32 mouse cellular contexts compared by ENCODE assay signal in the genomic region with DNA sequence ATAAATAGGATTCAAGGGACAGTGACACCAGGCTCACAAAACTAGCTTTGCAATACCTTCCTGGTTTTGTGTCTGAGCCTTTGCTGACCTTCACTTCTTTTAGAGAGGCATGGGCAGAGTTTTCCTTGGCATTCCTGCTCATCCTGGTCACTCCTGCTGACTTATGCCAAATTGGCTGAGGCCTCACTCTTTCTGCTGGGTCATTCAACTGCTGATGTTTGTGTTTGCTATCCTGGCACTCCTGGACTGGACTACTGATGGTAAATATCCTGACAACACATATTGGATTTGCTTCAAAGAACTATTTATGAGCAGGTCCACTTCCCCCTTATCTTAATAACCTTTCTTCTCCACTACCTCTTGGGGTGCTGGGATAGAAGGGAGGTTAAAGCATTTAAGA.
"Had no signal": no experiment of that assay in that cellular context is flagged by ENCODE, and none has a peak within 500 bp of the region (broad histone marks: within the 10 kb centered on the region; RNA-seq: fewer than 3 reads in every experiment).

No protein-coding gene starts in this region.

- H3K9me3 ChIP-seq: limb, embryonic 10.5 days; limb, embryonic 12.5 days; limb, embryonic 13.5 days; limb, embryonic 15.5 days; liver, embryonic 12.5 days; liver, embryonic 13.5 days; liver, embryonic 15.5 days; lung, embryonic 15.5 days; megakaryocyte, embryonic 14.5 days; midbrain, embryonic 10.5 days; midbrain, embryonic 12.5 days; midbrain, embryonic 13.5 days; midbrain, embryonic 15.5 days; neural tube, embryonic 12.5 days had no signal

- H3K27ac ChIP-seq: left cerebral cortex, adult 2 months; limb, embryonic 10.5 days; limb, embryonic 12.5 days; limb, embryonic 13.5 days; limb, embryonic 15.5 days; liver, embryonic 12.5 days; liver, embryonic 13.5 days; liver, embryonic 14.5 days; liver, embryonic 15.5 days; lung, embryonic 15.5 days; macrophage; midbrain, embryonic 10.5 days; midbrain, embryonic 12.5 days; midbrain, embryonic 13.5 days; midbrain, embryonic 15.5 days; neural tube, embryonic 12.5 days had no signal

- H3K27me3 ChIP-seq: limb, embryonic 12.5 days; limb, embryonic 13.5 days; limb, embryonic 15.5 days; liver, embryonic 12.5 days; liver, embryonic 13.5 days; liver, embryonic 15.5 days; lung, embryonic 15.5 days; megakaryocyte, embryonic 14.5 days; midbrain, embryonic 12.5 days; midbrain, embryonic 13.5 days; midbrain, embryonic 15.5 days; neural tube, embryonic 12.5 days had no signal

- H3K4me2 ChIP-seq: limb, embryonic 12.5 days; limb, embryonic 13.5 days; limb, embryonic 15.5 days; liver, embryonic 11.5 days; liver, embryonic 12.5 days; liver, embryonic 13.5 days; liver, embryonic 15.5 days; lung, embryonic 14.5 days; lung, embryonic 15.5 days; midbrain, embryonic 11.5 days; midbrain, embryonic 12.5 days; midbrain, embryonic 13.5 days; midbrain, embryonic 15.5 days; neural tube, embryonic 12.5 days had no signal

- H3K9ac ChIP-seq: limb, embryonic 12.5 days; limb, embryonic 13.5 days; limb, embryonic 15.5 days; liver, embryonic 12.5 days; liver, embryonic 13.5 days; liver, embryonic 14.5 days; liver, embryonic 15.5 days; lung, embryonic 14.5 days; lung, embryonic 15.5 days; midbrain, embryonic 12.5 days; midbrain, embryonic 13.5 days; midbrain, embryonic 15.5 days; neural tube, embryonic 12.5 days had no signal

- DNase-seq: left cerebral cortex, postnatal 4 days; liver; liver, embryonic 13.5 days; lung, adult 18-20 months; lung, adult 2 months; lung, embryonic 14.5 days; lung, postnatal 10 days; lung, postnatal 14 days; lung, postnatal 36 days; lung, postnatal 4 days; midbrain, embryonic 14.5 days had no signal

- H3K4me3 ChIP-seq: left cerebral cortex, adult 2 months; limb, embryonic 10.5 days; limb, embryonic 12.5 days; limb, embryonic 13.5 days; limb, embryonic 15.5 days; liver, embryonic 12.5 days; liver, embryonic 13.5 days; liver, embryonic 15.5 days; lung, embryonic 15.5 days; midbrain, embryonic 10.5 days; midbrain, embryonic 12.5 days; midbrain, embryonic 13.5 days; midbrain, embryonic 15.5 days; myocyte; neural tube, embryonic 12.5 days had no signal

- H3K36me3 ChIP-seq: limb, embryonic 10.5 days; limb, embryonic 12.5 days; limb, embryonic 13.5 days; limb, embryonic 15.5 days; liver, embryonic 12.5 days; liver, embryonic 13.5 days; liver, embryonic 15.5 days; lung, embryonic 15.5 days; midbrain, embryonic 10.5 days; midbrain, embryonic 12.5 days; midbrain, embryonic 13.5 days; midbrain, embryonic 15.5 days; neural tube, embryonic 12.5 days had no signal

- H3K4me1 ChIP-seq: limb, embryonic 10.5 days; limb, embryonic 12.5 days; limb, embryonic 13.5 days; limb, embryonic 15.5 days; liver, embryonic 12.5 days; liver, embryonic 13.5 days; liver, embryonic 15.5 days; lung, embryonic 15.5 days; midbrain, embryonic 10.5 days; midbrain, embryonic 12.5 days; midbrain, embryonic 13.5 days; midbrain, embryonic 15.5 days; neural tube, embryonic 12.5 days had no signal

- ATAC-seq: liver, embryonic 12.5 days; lung, postnatal 0 days; midbrain, embryonic 13.5 days; midbrain, embryonic 15.5 days; midbrain, embryonic 16.5 days had no signal
